Mouse (Mus musculus) midbrain, embryonic 16.5 days (tissue): ENCODE measurements around the gene Dnajc14. TPM values are rescaled to one million over a fixed set of nuclear protein-coding genes. Genes with fewer than 3 reads are reported as not detected.

Experiments
- ATAC-seq: fragments of 200-750 bp; cut with Nextera tagmentation; 2 replicates; pipeline ENCODE4 v1.8.0; 2017; ENCODE audit warnings: moderate TSS enrichment
- H3K27ac ChIP-seq: fragments of 300-500 bp; sonication (generic); 2 replicates; pipeline ENCODE4 v1.5.1; 2014; ENCODE audit warnings: mild to moderate bottlenecking, low read length, mixed read lengths
- H3K27me3 ChIP-seq: fragments of 300-500 bp; sonication (generic); 2 replicates; pipeline ENCODE4 v1.6.1; 2014; ENCODE audit warnings: low read depth, low read length, mixed read lengths; ENCODE audit not compliant: control insufficient read depth, insufficient read depth
- H3K36me3 ChIP-seq: fragments of 300-500 bp; sonication (generic); 2 replicates; pipeline ENCODE4 v1.6.1; 2014; ENCODE audit warnings: mild to moderate bottlenecking, low read length, moderate library complexity, mixed read lengths; ENCODE audit not compliant: control insufficient read depth, insufficient read depth
- H3K4me1 ChIP-seq: fragments of 300-500 bp; sonication (generic); 2 replicates; pipeline ENCODE4 v1.6.1; 2014; ENCODE audit warnings: mild to moderate bottlenecking, low read length, mixed read lengths; ENCODE audit not compliant: control insufficient read depth, insufficient read depth
- H3K4me2 ChIP-seq: fragments of 300-500 bp; sonication (generic); 2 replicates; pipeline ENCODE4 v1.6.1; 2014; ENCODE audit warnings: mild to moderate bottlenecking, low read length, mixed read lengths
- H3K4me3 ChIP-seq: fragments of 300-500 bp; sonication (generic); 2 replicates; pipeline ENCODE4 v1.5.1; 2014; ENCODE audit warnings: low read depth, mild to moderate bottlenecking, low read length, moderate library complexity, mixed read lengths
- H3K9ac ChIP-seq: fragments of 300-500 bp; sonication (generic); 2 replicates; pipeline ENCODE4 v1.6.1; 2014; ENCODE audit warnings: low read depth, low read length, mixed read lengths
- H3K9me3 ChIP-seq: fragments of 300-500 bp; sonication (generic); replicated peaks from 2 replicates; pipeline ENCODE4 v1.6.1; 2014; ENCODE audit warnings: mild to moderate bottlenecking, low read length, mixed read lengths; ENCODE audit not compliant: control insufficient read depth, poor library complexity, severe bottlenecking
- WGBS: fragments of 180-500 bp; shearing (Covaris S2); extraction: QIAGEN DNeasy Blood & Tissue Kit; methylation state at CpG from one replicate; pipeline ENCODE4 v1.1.7; 2014; 5-methylcytosine and 5-hydroxymethylcytosine counted together
- polyA plus RNA-seq: library from polyadenylated mRNA; unstranded; fragments of >200 nt; fragmentation: Nextera tagmentation; extraction: Ambion mirVana; gene quantifications from 2 replicates; pipeline ENCODE4 v1.2.1, GENCODE M21; 2015

Dnajc14 gene
- polyA plus RNA-seq, 1 experiment from 2014 or later = 54.2 TPM

GRCm38 (mm10) chr10:128839434-128839833, 35.6 kb downstream of the Dnajc14 start:
- no peaks in the 10 kb centered on the region for H3K9me3 ChIP-seq
- no peak overlapping the region for H3K4me3 ChIP-seq
- H3K36me3 ChIP-seq = peaks cover 3% of the 10 kb centered on the region
- no peaks in the 10 kb centered on the region for H3K27me3 ChIP-seq
- H3K4me2 ChIP-seq = no peak overlapping the region
- ATAC-seq = no peak
- no peaks in the 10 kb centered on the region for H3K4me1 ChIP-seq
- H3K9ac ChIP-seq = no peak overlapping the region
- no peak overlapping the region for H3K27ac ChIP-seq

- no peak for ATAC-seq
- peaks cover 7% of the 10 kb centered on the region for H3K36me3 ChIP-seq
- H3K9me3 ChIP-seq = no peaks in the 10 kb centered on the region
Observed at GRCm38 (mm10) chr10:128840612-128841011, 36.8 kb downstream of the Dnajc14 start.

GRCm38 (mm10) chr10:128843260-128843659, 39.4 kb downstream of the Dnajc14 start:
- no peaks in the 10 kb centered on the region for H3K27me3 ChIP-seq
- 94% methylated on average over 5 of the region's 5 CpGs for WGBS
- no peak overlapping the region for H3K27ac ChIP-seq
- H3K4me2 ChIP-seq = no peak overlapping the region
- H3K9me3 ChIP-seq = no peaks in the 10 kb centered on the region
- H3K4me3 ChIP-seq = no peak overlapping the region
- no peaks in the 10 kb centered on the region; the same call in 1 of the 2 replicates for H3K4me1 ChIP-seq
- H3K36me3 ChIP-seq = peaks cover 4% of the 10 kb centered on the region; the same call in 1 of the 2 replicates
- no peak overlapping the region for H3K9ac ChIP-seq
- ATAC-seq = no peak

More at GRCm38 (mm10) chr10:128840612-128841011, 36.8 kb downstream of the Dnajc14 start:
- Histone ChIP-seq H3K27me3 (no peaks in the 10 kb centered on the region), H3K4me1 (no peaks in the 10 kb centered on the region; the same call in 1 of the 2 replicates), H3K9ac (no peak overlapping the region), H3K4me2 (no peak overlapping the region), H3K27ac (no peak overlapping the region), H3K4me3 (no peak overlapping the region)

- H3K27ac ChIP-seq = no peak overlapping the region
- ATAC-seq = no peak
- no peak overlapping the region for H3K9ac ChIP-seq
- no peak overlapping the region for H3K4me3 ChIP-seq
- H3K27me3 ChIP-seq = no peaks in the 10 kb centered on the region
- peaks cover 9% of the 10 kb centered on the region for H3K36me3 ChIP-seq
- WGBS = 57% methylated on average over 2 of the region's 2 CpGs
- no peaks in the 10 kb centered on the region; the same call in 1 of the 2 replicates for H3K4me1 ChIP-seq
- no peak overlapping the region for H3K4me2 ChIP-seq
- no peaks in the 10 kb centered on the region for H3K9me3 ChIP-seq
Observed at GRCm38 (mm10) chr10:128845516-128845915, 41.7 kb downstream of the Dnajc14 start.

- H3K4me3 ChIP-seq = no peak overlapping the region
- H3K4me1 ChIP-seq = no peaks in the 10 kb centered on the region; the same call in 1 of the 2 replicates
- H3K27ac ChIP-seq = no peak overlapping the region
- H3K36me3 ChIP-seq = peaks cover 9% of the 10 kb centered on the region
- no peak overlapping the region for H3K4me2 ChIP-seq
- ATAC-seq = no peak
- no peaks in the 10 kb centered on the region for H3K27me3 ChIP-seq
- H3K9me3 ChIP-seq = no peaks in the 10 kb centered on the region
- WGBS = over 99% methylated on average over 4 of the region's 4 CpGs
- no peak overlapping the region for H3K9ac ChIP-seq
Observed at GRCm38 (mm10) chr10:128846664-128847063, 42.8 kb downstream of the Dnajc14 start.

- no peak overlapping the region for H3K9ac ChIP-seq
- 78% methylated on average over 2 of the region's 2 CpGs for WGBS
- no peaks in the 10 kb centered on the region for H3K27me3 ChIP-seq
- H3K4me3 ChIP-seq = no peak overlapping the region
- H3K36me3 ChIP-seq = peaks cover 9% of the 10 kb centered on the region
- no peak overlapping the region for H3K27ac ChIP-seq
- no peaks in the 10 kb centered on the region; the same call in 1 of the 2 replicates for H3K4me1 ChIP-seq
- no peak overlapping the region for H3K4me2 ChIP-seq
- ATAC-seq = no peak
- no peaks in the 10 kb centered on the region for H3K9me3 ChIP-seq
Observed at GRCm38 (mm10) chr10:128848426-128848825, 44.6 kb downstream of the Dnajc14 start.

- Histone ChIP-seq H3K27me3 (no peaks in the 10 kb centered on the region), H3K4me1 (no peaks in the 10 kb centered on the region), H3K9me3 (no peaks in the 10 kb centered on the region), H3K27ac (no peak overlapping the region), H3K4me3 (no peak overlapping the region), H3K4me2 (no peak overlapping the region), H3K9ac (no peak overlapping the region), H3K36me3 (peaks cover 7% of the 10 kb centered on the region)
- ATAC-seq = no peak
- WGBS = 66% methylated on average over 3 of the region's 3 CpGs
Observed at GRCm38 (mm10) chr10:128850339-128850738, 46.5 kb downstream of the Dnajc14 start.

GRCm38 (mm10) chr10:128861176-128861575, 57.3 kb downstream of the Dnajc14 start:
- Histone ChIP-seq H3K4me1 (no peaks in the 10 kb centered on the region), H3K27ac (no peak overlapping the region), H3K9ac (no peak overlapping the region), H3K4me2 (no peak overlapping the region), H3K9me3 (no peaks in the 10 kb centered on the region), H3K4me3 (no peak overlapping the region), H3K36me3 (peaks cover 6% of the 10 kb centered on the region; the same call in 1 of the 2 replicates), H3K27me3 (no peaks in the 10 kb centered on the region)
- ATAC-seq = no peak

GRCm38 (mm10) chr10:128866042-128866441, 62.2 kb downstream of the Dnajc14 start:
- Histone ChIP-seq H3K4me2 (no peak overlapping the region), H3K27me3 (no peaks in the 10 kb centered on the region), H3K27ac (no peak overlapping the region), H3K9ac (no peak overlapping the region), H3K36me3 (0 out of 2 replicates have a peak, but pooled peaks cover 2% of the 10 kb centered on the region), H3K9me3 (no peaks in the 10 kb centered on the region), H3K4me1 (no peaks in the 10 kb centered on the region), H3K4me3 (no peak overlapping the region)
- WGBS = 91% methylated on average over 3 of the region's 3 CpGs
- ATAC-seq = no peak
